Mouse (Mus musculus) spleen, adult 2 months (tissue): ENCODE measurements around the gene Tbl1xr1. TPM values are rescaled to one million over a fixed set of nuclear protein-coding genes. Genes with fewer than 3 reads are reported as not detected.

Experiments used
- DNase-seq, 2 experiments: peaks; one replicate each; pipeline versions ENCODE4 v3.0.0 to v3.0.0-alpha.2; 2012 to 2021; ENCODE audit warnings: low spot score in 2 of 2, low read depth in 1 of 2
- H3K27ac ChIP-seq: fragments of 200-500 bp; 2 replicates; pipeline ENCODE4 v1.5.1; 2012; ENCODE audit warnings: low read length, inconsistent platforms; ENCODE audit not compliant: insufficient read depth
- H3K27me3 ChIP-seq: fragments of 200-500 bp; 2 replicates; pipeline ENCODE4 v1.6.1; 2012; ENCODE audit warnings: mild to moderate bottlenecking, moderate library complexity, low read length, inconsistent platforms; ENCODE audit not compliant: control insufficient read depth, insufficient read depth
- H3K36me3 ChIP-seq: fragments of 200-500 bp; 2 replicates; pipeline ENCODE4 v1.6.1; 2012; ENCODE audit warnings: mild to moderate bottlenecking, low read length, inconsistent platforms; ENCODE audit not compliant: control insufficient read depth, insufficient read depth
- H3K4me1 ChIP-seq: fragments of 200-500 bp; 2 replicates; pipeline ENCODE4 v1.6.1; 2011; ENCODE audit warnings: inconsistent platforms; ENCODE audit not compliant: control insufficient read depth, insufficient read depth, insufficient read length
- H3K4me3 ChIP-seq: fragments of 200-500 bp; 2 replicates; pipeline ENCODE4 v1.5.1; 2011; ENCODE audit warnings: mild to moderate bottlenecking, inconsistent platforms; ENCODE audit not compliant: insufficient read depth, insufficient read length; ENCODE audit errors: extremely low read depth
- CTCF ChIP-seq: fragments of 200-500 bp; IDR thresholded peaks from 2 replicates; pipeline ENCODE4 v1.5.1; 2011; ENCODE audit warnings: mild to moderate bottlenecking, inconsistent platforms; ENCODE audit not compliant: insufficient read depth, insufficient read length, insufficient replicate concordance; ENCODE audit errors: extremely low read depth
- POLR2A ChIP-seq: fragments of 200-500 bp; IDR thresholded peaks from 2 replicates; pipeline ENCODE4 v1.6.1; 2011; ENCODE audit warnings: low read depth, low read length, inconsistent platforms
- WGBS: fragments of 180-500 bp; shearing (Covaris S2); methylation state at CpG from one replicate; pipeline ENCODE4 v1.1.7; 2018; 5-methylcytosine and 5-hydroxymethylcytosine counted together
- polyA plus RNA-seq: library from polyadenylated mRNA; depleted of rRNA; stranded (reverse); fragments of >200 nt; gene quantifications from 2 replicates; pipeline ENCODE4 v1.2.3, GENCODE M21; 2012

Tbl1xr1 gene
- polyA plus RNA-seq, 1 experiment: 17.8 TPM

DNA sequence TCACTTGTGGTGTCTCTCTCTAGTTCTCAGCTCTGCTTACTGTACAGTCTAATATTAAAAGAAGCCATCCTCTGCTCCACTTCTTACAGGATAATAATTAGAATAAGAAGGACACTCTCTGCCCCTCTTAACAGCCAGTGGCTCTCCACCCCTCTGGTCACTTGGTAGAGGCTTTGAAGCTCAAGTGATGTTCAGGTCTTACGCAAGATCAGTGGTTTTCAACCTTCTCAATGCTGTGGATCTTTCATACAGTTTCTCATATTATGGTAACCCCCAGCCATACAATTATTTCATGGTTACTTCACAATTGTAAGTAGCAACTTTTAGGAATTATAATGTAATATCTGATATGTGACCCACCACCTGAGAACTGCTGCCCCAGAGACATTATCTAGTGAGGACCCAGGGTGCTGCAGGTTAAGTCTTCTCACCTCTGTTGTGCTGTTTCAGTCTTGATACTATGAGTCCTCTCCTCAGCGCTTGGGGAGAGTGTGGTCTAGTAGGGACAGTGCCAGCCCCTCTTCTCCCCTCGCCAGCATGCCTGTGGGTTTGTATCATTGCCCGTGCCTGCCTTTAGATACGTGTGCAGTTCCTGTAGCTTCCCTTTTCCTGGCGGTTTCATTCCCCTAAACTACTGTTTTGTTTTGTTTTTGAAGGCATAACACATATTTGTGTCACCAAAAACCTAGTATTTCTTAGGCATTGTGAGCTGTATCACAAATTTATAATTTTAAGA lies 65.7 kb downstream of the Tbl1xr1 start:
- no peaks in the 10 kb centered on the region for H3K27me3 ChIP-seq
- WGBS: 50% methylated on average over 6 of the region's 6 CpGs
- H3K36me3 ChIP-seq: no peaks in the 10 kb centered on the region
- no peak for DNase-seq
- TF ChIP-seq POLR2A (no peak), CTCF (no peak)
- peaks cover 23% of the 10 kb centered on the region for H3K4me1 ChIP-seq
- no peak overlapping the region for H3K27ac ChIP-seq
- no peak overlapping the region for H3K4me3 ChIP-seq

DNA sequence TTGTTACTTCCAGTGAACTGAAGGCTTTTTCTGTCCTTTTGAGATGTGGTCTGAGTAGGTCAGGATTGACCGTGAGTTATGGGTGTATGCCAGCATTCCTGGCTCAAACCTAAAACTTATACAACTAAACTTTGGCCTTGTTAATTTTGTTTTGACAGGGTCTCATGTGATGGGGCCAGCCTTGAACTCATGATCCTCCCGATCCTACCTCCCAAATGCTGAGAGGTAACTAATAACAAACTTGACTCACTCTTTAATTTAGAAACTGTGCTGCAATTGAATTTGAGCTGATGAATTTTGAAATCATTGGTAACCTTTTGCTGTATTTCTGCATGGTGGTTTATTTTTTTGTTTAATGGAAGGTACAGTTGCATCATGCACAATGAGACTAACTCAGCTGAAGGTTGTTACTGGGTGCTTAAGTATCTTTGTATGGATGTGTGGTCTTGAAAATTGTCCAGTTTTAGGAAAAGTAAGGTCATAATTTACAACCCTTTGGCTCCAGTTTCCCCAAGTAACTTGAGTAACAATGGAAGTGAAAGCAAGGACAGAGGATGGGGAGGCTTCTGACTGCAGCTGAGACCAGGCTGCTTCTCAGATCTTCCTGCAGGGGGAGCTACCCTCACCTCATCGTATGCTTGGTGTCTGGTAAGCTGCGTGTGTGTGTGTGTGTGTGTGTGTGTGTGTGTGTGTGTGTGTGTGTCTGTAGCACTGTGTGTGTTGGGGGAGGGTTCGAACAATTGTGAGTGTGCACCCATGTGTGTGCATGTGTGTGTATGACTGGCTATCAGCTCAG lies 66.6 kb downstream of the Tbl1xr1 start:
- peak; percentile 39 to 46 for DNase-seq
- H3K27me3 ChIP-seq: no peaks in the 10 kb centered on the region
- TF ChIP-seq CTCF (peak; percentile 55; the same call in 1 of the 2 replicates), POLR2A (no peak)
- peaks cover 19% of the 10 kb centered on the region for H3K4me1 ChIP-seq
- H3K27ac ChIP-seq: no peak overlapping the region
- no peak overlapping the region for H3K4me3 ChIP-seq
- no peaks in the 10 kb centered on the region for H3K36me3 ChIP-seq
- 61% methylated on average over 5 of the region's 5 CpGs for WGBS

DNA sequence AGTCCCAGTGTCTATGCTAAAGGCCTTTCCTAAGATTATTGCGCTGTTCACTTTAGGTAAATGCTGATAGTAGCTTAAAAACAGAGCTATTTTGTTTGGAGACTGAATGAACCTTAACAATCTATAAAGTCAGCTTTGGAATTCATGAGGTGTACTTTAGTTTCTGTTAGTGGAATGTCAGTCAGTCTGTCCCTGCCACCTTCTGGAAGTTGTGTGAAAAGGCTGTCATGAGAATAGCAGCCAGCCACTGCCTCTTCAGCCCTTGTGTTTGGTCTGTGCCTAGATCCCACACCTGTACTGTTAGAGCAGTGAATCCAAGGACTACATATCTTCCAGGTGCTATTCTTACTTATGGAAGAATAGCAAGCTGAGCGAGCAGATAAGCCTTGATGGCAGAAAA lies 67.8 kb downstream of the Tbl1xr1 start:
- no peak overlapping the region for H3K4me3 ChIP-seq
- TF ChIP-seq POLR2A: no peak
- peak; percentile 16; the same call in 1 of the 2 replicates for TF ChIP-seq CTCF
- no peaks in the 10 kb centered on the region for H3K36me3 ChIP-seq
- DNase-seq: no peak
- no peak overlapping the region for H3K27ac ChIP-seq
- H3K27me3 ChIP-seq: no peaks in the 10 kb centered on the region
- peaks cover 11% of the 10 kb centered on the region for H3K4me1 ChIP-seq
- WGBS: 95% methylated on average over 2 of the region's 2 CpGs

DNA sequence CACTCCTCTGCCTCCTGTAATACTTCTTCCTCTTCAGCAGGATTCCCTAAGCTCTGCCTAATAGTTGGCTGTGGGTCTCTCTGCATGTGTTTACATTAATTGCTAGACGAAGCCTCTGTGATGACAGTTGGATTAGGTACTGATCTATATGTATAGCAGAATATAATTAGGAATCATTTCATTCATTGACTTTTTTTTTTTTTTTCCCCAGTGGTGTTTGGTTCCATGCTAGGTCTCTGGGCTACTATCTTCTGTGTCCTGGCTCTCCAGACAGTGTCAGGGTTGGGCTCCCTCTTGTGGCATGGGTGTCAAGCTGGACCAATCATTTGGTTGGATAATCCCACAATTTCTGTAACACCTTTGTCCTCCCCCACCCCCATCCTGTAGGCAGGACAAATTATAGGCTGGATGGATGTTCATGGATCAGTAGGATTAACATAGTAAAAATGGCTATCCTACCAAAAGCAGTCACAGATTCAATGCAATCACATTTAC lies 71.0 kb downstream of the Tbl1xr1 start:
- H3K4me3 ChIP-seq: no peak overlapping the region
- 88% methylated on average over 1 of the region's 1 CpGs for WGBS
- H3K36me3 ChIP-seq: no peaks in the 10 kb centered on the region; the same call in 1 of the 2 replicates
- no peaks in the 10 kb centered on the region for H3K27me3 ChIP-seq
- peak in 1 of 2 experiments; percentile 24 for DNase-seq
- TF ChIP-seq POLR2A: no peak
- TF ChIP-seq CTCF: no peak
- peaks cover 4% of the 10 kb centered on the region; the same call in 1 of the 2 replicates for H3K4me1 ChIP-seq
- no peak overlapping the region for H3K27ac ChIP-seq

DNA sequence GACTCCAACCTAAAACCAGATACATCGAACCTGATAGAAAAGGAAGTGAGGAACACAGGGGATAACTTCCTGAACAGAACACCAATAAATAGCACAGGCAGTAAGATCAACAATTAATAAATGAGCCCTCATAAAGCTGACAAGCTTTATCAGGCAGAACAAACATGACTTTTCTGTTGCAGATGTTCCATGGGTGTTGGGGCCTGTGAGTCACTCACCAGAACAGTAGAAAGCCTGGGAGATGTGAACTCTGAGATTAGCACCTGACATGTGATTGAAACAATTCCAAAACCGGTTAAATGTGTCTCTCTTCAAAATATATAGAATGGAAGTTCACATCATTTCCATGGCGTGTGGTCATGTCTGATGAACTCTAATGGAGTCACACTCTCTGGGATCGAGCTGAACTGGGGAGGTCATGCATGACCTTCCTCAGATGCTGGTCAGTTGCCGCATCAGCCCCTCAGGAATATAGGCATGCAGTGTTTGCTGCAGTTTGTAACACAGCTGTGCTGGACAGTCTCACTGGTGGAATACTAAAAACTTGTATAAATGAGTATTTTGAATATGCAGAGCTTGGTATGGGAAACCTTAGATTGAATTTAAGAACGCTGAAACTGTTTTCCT lies 72.0 kb downstream of the Tbl1xr1 start:
- no peaks in the 10 kb centered on the region for H3K27me3 ChIP-seq
- no peak for DNase-seq
- TF ChIP-seq CTCF (no peak), POLR2A (no peak)
- 80% methylated on average over 6 of the region's 6 CpGs for WGBS
- no peak overlapping the region for H3K27ac ChIP-seq
- H3K36me3 ChIP-seq: no peaks in the 10 kb centered on the region; the same call in 1 of the 2 replicates
- no peak overlapping the region for H3K4me3 ChIP-seq
- H3K4me1 ChIP-seq: peaks cover 6% of the 10 kb centered on the region; the same call in 1 of the 2 replicates

DNA sequence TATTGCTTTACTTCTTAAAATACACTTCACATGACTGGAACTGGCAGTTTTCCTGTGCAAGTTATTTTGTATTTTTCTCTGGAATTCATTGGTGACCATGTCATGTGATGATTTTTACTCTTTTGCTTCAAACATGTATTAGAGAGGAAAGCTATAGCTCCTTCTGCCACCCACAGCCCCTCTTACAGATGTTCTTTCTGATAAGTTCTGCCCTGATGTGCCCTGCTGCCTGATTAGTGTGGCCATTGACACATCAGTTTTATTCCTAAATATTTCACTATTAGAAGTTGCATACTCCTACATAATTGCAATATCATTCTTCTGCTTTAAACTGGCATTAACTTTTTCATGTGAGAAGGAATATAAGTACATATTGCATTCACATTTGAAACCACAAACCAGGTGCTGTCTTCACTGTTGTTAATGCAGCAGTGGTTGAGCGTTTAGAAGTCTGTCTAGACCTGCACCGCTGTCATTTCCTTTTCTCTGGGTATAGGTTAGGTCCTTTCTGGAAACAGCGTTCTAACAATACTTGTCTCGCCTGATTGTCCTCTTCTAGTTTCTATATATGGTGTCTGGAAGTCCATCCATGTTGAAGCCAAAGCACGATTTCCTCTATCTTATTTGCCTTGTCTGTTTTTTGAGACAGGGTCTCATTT lies 74.5 kb downstream of the Tbl1xr1 start:
- Histone ChIP-seq H3K36me3 (no peaks in the 10 kb centered on the region; the same call in 1 of the 2 replicates), H3K27me3 (no peaks in the 10 kb centered on the region), H3K4me3 (no peak overlapping the region), H3K4me1 (peaks cover 6% of the 10 kb centered on the region; the same call in 1 of the 2 replicates), H3K27ac (peak overlapping the region; percentile 0; the same call in 1 of the 2 replicates)
- no peak for TF ChIP-seq POLR2A
- TF ChIP-seq CTCF: no peak
- DNase-seq: no peak
- WGBS: 23% methylated on average over 5 of the region's 5 CpGs
